Mouse (Mus musculus): ENCODE data around the gene Nat14. TPM values are rescaled to one million over a fixed set of nuclear protein-coding genes. Genes with fewer than 3 reads are reported as not detected.
A peak's percentile ranks its signal among the peaks of the same experiment; 100 is the strongest.

The Nat14 gene
- polyA plus RNA-seq, 1 experiment = 2.7 TPM

GRCm38 (mm10) chr7:4940068-4940479 lies 18.2 kb downstream of the Nat14 start:
- Histone ChIP-seq H3K79me3 (ENCODE audit: low read depth) (no peaks in the 10 kb centered on the region), H3K4me3 (ENCODE audit: insufficient read depth, poor library complexity, severe bottlenecking) (no peak overlapping the region), H3K27me3 (ENCODE audit: control insufficient read depth, insufficient read depth, insufficient read length) (no peaks in the 10 kb centered on the region), H3ac (ENCODE audit: control insufficient read depth, insufficient read length, low read depth) (no peak overlapping the region), H3K36me3 (ENCODE audit: control insufficient read depth, insufficient read depth) (no peaks in the 10 kb centered on the region), H3K79me2 (ENCODE audit: control insufficient read depth, insufficient read depth) (no peaks in the 10 kb centered on the region)
- TF ChIP-seq MAX (IDR thresholded peaks at IDR 0.05) (no peak), FOSL1 (IDR thresholded peaks at IDR 0.05; ENCODE audit: insufficient read depth, low read length, poor library complexity, severe bottlenecking) (no peak), CTCF (IDR thresholded peaks at IDR 0.05; ENCODE audit: control insufficient read depth, insufficient read depth, insufficient read length) (peak; percentile 63)

- H3ac ChIP-seq (ENCODE audit: control insufficient read depth, insufficient read length, low read depth) = no peak overlapping the region
- H3K79me2 ChIP-seq (ENCODE audit: control insufficient read depth, insufficient read depth) = no peaks in the 10 kb centered on the region
- no peaks in the 10 kb centered on the region for H3K79me3 ChIP-seq (ENCODE audit: low read depth)
- no peak overlapping the region for H3K4me3 ChIP-seq (ENCODE audit: insufficient read depth, poor library complexity, severe bottlenecking)
- no peak for TF ChIP-seq CTCF (IDR thresholded peaks at IDR 0.05; ENCODE audit: control insufficient read depth, insufficient read depth, insufficient read length)
- no peak for TF ChIP-seq MYOD1 (IDR thresholded peaks at IDR 0.05; ENCODE audit: control insufficient read depth, insufficient read length, low read depth)
- no peaks in the 10 kb centered on the region for H3K36me3 ChIP-seq (ENCODE audit: control insufficient read depth, insufficient read depth)
- peaks cover 2% of the 10 kb centered on the region for H3K27me3 ChIP-seq (ENCODE audit: control insufficient read depth, insufficient read depth, insufficient read length)
These were observed 20.8 kb downstream of the Nat14 start for GRCm38 (mm10) chr7:4942673-4943072.

- TF ChIP-seq MYOG (IDR thresholded peaks at IDR 0.05; ENCODE audit: control insufficient read depth, extremely low read depth, insufficient read length) (no peak), MAX (IDR thresholded peaks at IDR 0.05) (no peak), CTCF (IDR thresholded peaks at IDR 0.05; ENCODE audit: control insufficient read depth, insufficient read depth, insufficient read length) (peak; percentile 79)
- Histone ChIP-seq H3K27me3 (ENCODE audit: control insufficient read depth, insufficient read depth, insufficient read length) (peaks cover 6% of the 10 kb centered on the region), H3K4me3 (ENCODE audit: insufficient read depth, poor library complexity, severe bottlenecking) (no peak overlapping the region), H3K79me3 (ENCODE audit: low read depth) (no peaks in the 10 kb centered on the region), H3K79me2 (ENCODE audit: control insufficient read depth, insufficient read depth) (no peaks in the 10 kb centered on the region), H3ac (ENCODE audit: control insufficient read depth, insufficient read length, low read depth) (no peak overlapping the region), H3K36me3 (ENCODE audit: control insufficient read depth, insufficient read depth) (no peaks in the 10 kb centered on the region)
These were observed 21.5 kb downstream of the Nat14 start for GRCm38 (mm10) chr7:4943223-4943815.

GRCm38 (mm10) chr7:4947855-4948254 lies 26.0 kb downstream of the Nat14 start:
- H3K36me3 ChIP-seq (ENCODE audit: control insufficient read depth, insufficient read depth) = no peaks in the 10 kb centered on the region

GRCm38 (mm10) chr7:4948386-4948785 lies 26.6 kb downstream of the Nat14 start:
- H3K27me3 ChIP-seq (ENCODE audit: control insufficient read depth, insufficient read depth, insufficient read length) = peaks cover 6% of the 10 kb centered on the region
- no peak overlapping the region for H3ac ChIP-seq (ENCODE audit: control insufficient read depth, insufficient read length, low read depth)
- no peaks in the 10 kb centered on the region for H3K79me2 ChIP-seq (ENCODE audit: control insufficient read depth, insufficient read depth)
- no peak overlapping the region for H3K4me3 ChIP-seq (ENCODE audit: insufficient read depth, poor library complexity, severe bottlenecking)
- no peaks in the 10 kb centered on the region for H3K36me3 ChIP-seq (ENCODE audit: control insufficient read depth, insufficient read depth)
- no peak for TF ChIP-seq FOSL1 (IDR thresholded peaks at IDR 0.05; ENCODE audit: insufficient read depth, low read length, poor library complexity, severe bottlenecking)
- TF ChIP-seq MAX (IDR thresholded peaks at IDR 0.05) = no peak
- no peak for TF ChIP-seq CEBPB (IDR thresholded peaks at IDR 0.05; ENCODE audit: low read depth)
- H3K79me3 ChIP-seq (ENCODE audit: low read depth) = no peaks in the 10 kb centered on the region

More at GRCm38 (mm10) chr7:4947855-4948254, 26.0 kb downstream of the Nat14 start:
- H3ac ChIP-seq (ENCODE audit: control insufficient read depth, insufficient read length, low read depth) = no peak overlapping the region
- no peak for TF ChIP-seq MYOG (IDR thresholded peaks at IDR 0.05; ENCODE audit: control insufficient read depth, extremely low read depth, insufficient read length)
- TF ChIP-seq FOSL1 (IDR thresholded peaks at IDR 0.05; ENCODE audit: insufficient read depth, low read length, poor library complexity, severe bottlenecking) = no peak
- TF ChIP-seq USF1 (IDR thresholded peaks at IDR 0.05; ENCODE audit: low read depth) = no peak
- no peak for TF ChIP-seq CTCF (IDR thresholded peaks at IDR 0.05; ENCODE audit: control insufficient read depth, insufficient read depth, insufficient read length)
- TF ChIP-seq MYOD1 (IDR thresholded peaks at IDR 0.05; ENCODE audit: control insufficient read depth, insufficient read length, low read depth) = no peak
- TF ChIP-seq MAX (IDR thresholded peaks at IDR 0.05) = no peak
- TF ChIP-seq CEBPB (IDR thresholded peaks at IDR 0.05; ENCODE audit: low read depth) = no peak
- H3K4me3 ChIP-seq (ENCODE audit: insufficient read depth, poor library complexity, severe bottlenecking) = no peak overlapping the region
- H3K79me3 ChIP-seq (ENCODE audit: low read depth) = no peaks in the 10 kb centered on the region
- peaks cover 6% of the 10 kb centered on the region for H3K27me3 ChIP-seq (ENCODE audit: control insufficient read depth, insufficient read depth, insufficient read length)
- H3K79me2 ChIP-seq (ENCODE audit: control insufficient read depth, insufficient read depth) = no peaks in the 10 kb centered on the region

- H3K79me2 ChIP-seq (ENCODE audit: control insufficient read depth, insufficient read depth) = no peaks in the 10 kb centered on the region
- H3K27me3 ChIP-seq (ENCODE audit: control insufficient read depth, insufficient read depth, insufficient read length) = peaks cover 15% of the 10 kb centered on the region
- no peak overlapping the region for H3K4me3 ChIP-seq (ENCODE audit: insufficient read depth, poor library complexity, severe bottlenecking)
- no peak overlapping the region for H3ac ChIP-seq (ENCODE audit: control insufficient read depth, insufficient read length, low read depth)
- H3K36me3 ChIP-seq (ENCODE audit: control insufficient read depth, insufficient read depth) = no peaks in the 10 kb centered on the region
- H3K79me3 ChIP-seq (ENCODE audit: low read depth) = no peaks in the 10 kb centered on the region
- no peak for TF ChIP-seq USF1 (IDR thresholded peaks at IDR 0.05; ENCODE audit: low read depth)
- TF ChIP-seq CEBPB (IDR thresholded peaks at IDR 0.05; ENCODE audit: low read depth) = no peak
These were observed 28.9 kb downstream of the Nat14 start for GRCm38 (mm10) chr7:4950561-4951342.

All from C2C12 (cell line).